Mouse (Mus musculus) retina, adult 2 months (tissue): Measurements from ENCODE around the gene Unc93b1.

ENCODE experiments used
- DNase-seq: peaks from one replicate; pipeline ENCODE4 v3.0.0-alpha.2; 2012; ENCODE audit warnings: low read depth, low spot score

The Unc93b1 gene

DNA sequence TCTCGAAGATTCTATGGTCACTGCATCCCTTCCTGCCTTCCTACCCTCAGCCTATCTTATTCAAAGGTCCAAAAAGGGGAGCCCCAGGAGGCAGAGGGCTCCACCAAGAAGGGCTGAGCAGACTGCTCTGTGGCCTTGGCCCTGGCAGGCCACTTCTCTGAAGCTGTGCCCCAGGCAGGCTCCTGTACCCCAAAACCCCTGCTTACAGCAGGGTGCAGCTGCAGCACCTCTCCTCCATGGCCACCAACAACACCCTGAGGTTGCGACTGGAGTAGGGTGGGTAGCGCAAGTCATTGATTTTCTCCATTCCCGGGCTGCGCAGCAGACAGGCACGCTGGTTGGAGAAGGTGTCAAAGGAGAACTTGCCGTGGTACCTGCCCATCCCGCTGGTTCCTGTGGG is 21.3 kb upstream of the Unc93b1 start:
- DNase-seq, result no peak

DNA sequence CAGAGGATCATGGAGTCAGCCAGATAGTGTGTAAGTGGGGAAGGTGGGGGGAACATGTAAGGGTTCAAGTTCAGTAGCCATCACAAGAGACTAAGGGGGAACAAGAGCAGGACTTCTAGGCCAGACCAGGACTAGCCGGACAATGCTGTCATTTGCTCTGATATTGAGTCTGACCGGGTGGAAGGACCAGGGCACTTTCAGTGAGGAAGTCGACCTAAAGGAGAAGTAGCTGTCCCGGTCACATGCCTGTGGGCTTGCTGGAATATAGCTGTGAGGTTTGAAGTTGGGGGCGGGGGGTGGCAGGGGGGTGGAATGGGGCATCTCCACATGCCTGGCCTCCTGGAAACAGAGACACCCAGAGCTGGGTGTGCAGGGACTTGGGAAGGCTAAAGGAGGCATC is 20.5 kb upstream of the Unc93b1 start:
- no peak for DNase-seq

DNA sequence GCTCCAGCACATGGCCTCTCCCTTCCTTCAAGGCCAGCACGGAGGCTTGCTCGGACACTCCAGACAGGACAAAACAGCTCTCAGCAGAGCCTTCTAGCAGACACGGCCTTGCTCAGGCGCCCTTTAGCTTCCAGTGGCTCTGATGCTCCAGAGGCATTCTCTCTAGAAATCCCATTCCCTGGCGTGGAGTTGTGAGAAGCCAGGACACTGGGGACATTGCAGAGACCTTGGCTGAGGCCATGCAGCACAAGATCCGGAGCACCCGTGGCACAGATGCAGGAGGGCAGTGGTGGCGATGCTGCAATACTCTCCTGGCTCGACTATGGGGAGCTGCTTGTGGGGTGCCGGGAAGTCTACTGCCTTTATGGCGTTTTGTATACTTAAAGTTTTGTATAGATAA is 18.3 kb upstream of the Unc93b1 start:
- DNase-seq, result no peak

DNA sequence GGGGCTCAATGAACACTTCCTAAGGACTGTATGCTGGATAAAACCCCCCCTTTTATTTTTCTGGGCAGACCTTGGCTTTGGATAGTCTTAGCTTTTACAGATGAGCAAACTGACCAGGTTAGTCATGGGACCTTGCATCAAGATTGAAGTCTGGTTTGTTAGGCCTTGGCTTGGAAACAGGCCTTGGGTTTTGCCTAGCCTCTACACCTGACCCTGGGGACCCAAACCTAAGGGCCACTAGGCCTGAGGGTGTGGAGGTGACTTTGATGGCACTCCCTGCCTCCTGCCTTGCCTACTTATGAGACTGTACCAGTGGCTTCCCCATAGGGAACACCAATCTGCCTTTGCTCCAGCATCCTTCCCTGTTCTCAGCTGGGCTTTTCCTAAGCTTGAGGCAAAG is 15.1 kb upstream of the Unc93b1 start:
- DNase-seq, result no peak

DNA sequence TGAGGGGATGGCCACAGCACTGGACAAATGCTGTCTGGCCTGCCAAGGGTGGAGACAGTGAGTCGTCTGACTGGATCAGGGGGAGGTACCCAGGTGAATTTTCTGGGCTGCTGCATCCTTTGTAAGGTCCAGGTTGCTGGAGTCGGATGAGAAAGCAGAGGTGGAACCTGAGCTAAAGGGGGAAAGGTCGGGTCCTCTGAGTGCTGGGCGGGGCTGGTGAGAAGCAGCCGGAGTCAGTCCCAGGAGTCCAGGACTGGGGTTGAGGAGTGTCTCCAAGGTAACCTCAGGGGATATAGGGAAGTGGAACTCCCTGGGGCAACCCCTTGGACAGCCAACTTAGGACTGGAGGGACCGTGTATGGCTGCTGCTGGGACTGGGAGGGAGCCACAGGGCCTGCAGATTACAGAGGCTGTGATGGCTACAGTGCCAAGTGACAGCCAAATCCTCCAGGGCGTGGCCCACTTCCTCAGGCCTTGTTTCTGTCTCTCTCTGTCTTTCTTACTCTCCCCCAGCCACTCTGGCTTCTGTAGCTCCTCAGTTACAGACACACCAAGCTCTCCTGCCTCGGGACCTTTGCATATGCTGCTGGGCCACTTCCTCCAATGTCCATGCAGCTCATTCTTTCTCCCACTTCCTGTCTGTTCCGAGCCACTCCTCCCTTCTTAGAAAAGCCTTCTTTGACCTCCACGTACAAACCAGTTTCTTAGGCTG is 12.2 kb upstream of the Unc93b1 start:
- DNase-seq, result no peak

DNA sequence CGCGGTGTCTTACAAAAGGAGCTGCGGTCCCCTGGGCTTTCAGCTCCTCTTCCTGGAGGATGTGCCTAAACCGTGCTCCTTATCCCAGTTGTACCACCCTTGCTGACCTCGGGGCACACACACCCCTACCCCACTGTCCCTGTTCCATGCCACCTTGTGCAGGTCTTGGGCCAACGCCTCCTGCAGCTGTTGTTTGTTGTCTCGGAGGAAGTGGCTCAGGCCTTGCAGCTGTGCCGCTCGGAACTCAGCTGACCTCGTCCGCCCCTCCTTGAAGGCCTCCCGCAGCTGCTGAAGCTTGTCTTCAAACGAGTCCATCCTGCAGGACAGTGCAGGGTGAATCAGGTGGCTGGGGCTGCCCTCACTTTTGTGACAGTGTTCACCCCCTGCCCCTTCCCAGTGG is 11.4 kb upstream of the Unc93b1 start:
- DNase-seq, result no peak

DNA sequence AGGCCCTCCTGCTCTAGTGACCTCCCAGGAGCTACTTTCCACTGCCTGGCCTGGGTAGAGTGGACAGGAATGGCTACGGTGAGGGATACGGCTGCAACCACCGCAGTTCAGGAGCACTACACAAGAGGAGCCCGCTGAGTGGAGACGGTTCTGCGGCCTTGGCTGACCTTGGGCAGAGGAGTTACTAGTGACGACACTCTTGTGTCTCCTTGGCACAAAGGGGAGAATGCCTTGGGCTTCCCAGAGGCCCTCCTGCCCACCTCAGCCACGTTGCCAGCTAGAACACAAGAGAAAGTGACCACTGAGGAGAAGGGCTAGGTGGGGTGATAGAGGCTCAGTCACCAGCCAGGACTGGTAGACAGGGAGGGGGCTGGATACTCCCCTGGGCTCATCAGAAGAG is 10.8 kb upstream of the Unc93b1 start:
- DNase-seq, result no peak

DNA sequence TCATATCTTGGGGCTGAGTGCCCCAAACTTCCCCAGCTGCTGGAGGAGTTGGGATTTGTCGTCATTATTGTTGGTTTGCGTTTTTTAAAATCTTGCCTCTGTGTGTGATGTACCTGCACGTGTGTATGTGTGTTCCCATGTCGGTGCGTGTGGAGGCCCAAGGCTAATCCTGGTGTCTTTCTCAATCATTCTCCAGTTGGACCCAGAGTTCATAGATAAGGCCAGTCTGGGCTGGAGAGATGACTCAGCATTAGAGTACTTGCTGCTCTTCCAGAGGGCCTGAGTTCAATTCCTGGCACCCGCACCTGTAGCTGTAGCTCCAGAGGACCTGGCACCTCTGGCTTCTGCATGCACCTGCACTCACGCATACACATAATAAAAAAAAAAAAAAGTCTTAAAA is 10.1 kb upstream of the Unc93b1 start:
- DNase-seq, result no peak

DNA sequence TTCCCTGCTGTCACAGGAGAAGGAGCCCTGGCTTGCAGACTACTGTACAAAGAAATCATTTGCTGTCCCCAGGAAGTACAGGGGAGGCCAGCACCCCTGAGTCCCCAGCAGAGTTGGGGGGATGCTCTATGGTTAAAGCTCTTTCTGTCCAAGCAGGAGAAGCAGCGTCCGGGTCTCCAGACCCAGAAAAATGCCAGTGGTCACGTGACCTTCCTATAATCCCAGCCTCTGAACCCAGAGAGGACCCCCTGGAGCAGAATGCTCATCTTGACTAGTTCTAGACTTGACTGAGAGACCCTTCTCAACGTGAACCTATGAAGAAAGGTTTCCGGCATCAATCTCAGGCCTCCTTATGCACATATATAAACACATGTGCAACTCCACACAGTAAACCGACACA is 9.1 kb upstream of the Unc93b1 start:
- no peak for DNase-seq

DNA sequence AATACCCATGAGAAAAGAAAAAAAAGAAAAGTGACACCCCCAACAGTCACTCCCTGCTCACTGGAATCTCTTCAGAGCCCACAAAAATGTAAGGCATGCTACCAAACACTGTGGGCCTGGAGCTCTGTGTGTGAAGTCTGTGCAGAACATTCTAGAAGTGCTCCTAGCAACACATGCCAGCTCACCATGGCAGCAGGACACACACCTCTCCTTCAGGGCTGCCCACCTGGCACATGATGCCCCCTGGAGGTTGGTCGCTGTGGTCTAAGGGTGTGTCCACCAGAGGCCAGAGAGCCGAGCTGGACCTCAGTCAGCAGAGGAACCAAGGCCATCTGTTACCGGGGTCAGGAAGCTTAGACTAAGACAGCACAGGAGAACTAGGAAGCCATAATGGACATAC is 8.7 kb upstream of the Unc93b1 start:
- no peak for DNase-seq

DNA sequence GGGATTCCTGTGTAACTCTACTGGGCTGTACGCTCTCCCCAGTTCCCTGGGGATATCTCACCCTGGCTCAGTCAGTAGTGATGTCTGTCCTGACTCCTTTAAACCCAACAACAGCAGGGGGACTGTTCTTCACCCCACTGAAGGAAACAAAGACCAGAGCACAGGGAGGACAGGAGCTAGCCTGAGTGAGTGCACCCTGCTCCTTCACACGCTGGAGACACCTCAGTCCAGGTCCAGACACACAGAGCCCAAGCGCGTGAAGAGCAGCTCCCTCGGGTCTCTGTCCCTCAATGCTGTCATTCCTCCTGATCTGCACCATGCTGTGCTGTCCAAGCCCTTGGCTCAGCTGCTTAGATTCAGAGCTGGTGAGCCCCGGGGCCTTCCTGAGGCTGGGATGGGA is 8.3 kb upstream of the Unc93b1 start:
- DNase-seq, result no peak

DNA sequence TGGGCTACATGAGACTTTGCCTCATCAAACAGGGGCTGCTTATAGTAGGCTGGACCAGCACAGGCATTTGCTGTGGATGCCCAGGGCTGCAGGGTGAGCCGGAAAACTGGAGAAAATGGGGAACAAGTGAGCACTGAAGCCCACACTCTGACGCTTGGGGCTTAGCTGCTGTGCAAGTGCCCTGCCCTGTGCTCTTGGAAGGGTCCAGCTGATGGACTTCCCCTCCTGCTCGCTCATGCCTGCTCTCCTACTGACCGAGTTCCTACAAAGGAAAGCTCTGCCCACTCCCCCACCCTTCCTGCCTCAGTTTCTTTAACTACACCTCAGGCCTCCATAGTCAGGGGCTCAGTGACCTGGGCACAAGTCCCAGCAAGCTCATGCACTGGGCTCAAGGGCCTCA is 7.0 kb upstream of the Unc93b1 start:
- no peak for DNase-seq

DNA sequence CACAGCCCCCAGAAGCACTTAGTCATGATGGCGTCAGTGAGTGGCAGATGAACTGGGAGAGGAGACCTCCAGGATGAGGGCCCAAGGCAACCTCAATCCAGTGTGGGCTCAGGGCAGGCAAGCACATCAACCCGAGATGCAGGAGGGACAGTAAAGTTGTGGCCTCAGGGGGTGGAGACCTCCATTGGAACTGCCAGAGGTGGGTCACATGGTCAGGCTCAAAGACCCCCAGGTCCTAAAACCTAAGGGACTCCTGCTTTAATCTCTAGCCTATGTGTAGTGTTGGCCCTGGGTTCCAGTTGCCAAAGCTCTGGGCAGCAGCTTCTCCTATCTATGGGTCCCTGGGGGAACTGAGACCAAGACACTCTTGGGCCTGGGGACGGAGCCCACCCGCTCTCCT is 6.2 kb upstream of the Unc93b1 start:
- DNase-seq, result no peak

DNA sequence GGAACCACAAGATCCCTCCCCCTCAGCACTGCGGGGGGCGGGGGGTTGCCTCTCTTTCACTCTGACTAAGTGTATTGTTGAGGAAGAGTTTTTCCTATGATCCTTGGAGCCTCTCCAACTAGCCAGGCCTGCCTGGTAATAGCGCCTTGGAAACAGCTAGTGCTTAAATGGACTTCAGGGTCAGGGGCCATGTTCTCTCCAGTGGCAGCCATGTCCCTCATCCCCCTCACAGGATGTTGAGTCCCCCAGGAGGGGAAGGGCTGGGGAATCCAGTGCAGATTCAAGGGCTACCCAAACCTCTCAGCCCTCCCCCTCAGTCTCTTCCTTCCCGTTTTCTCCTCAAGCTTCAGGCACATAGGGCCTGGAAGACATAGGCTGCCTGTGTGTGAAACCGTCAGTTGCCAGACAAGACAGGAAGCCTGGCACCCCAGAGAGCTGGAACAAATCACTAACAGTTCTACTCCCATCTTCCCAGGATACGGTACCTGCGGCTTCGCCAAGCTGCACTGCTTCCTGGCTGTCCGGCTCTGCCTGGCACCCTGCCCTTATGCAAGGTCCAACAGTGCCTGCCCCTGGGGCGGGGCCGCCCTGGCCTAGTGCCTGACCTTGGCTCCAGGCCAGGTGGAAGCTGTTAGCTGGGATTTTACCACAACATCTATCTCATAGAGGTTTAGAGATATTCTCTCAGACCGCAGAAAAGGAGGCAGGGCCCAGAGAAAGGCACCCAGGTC is 5.6 kb upstream of the Unc93b1 start, which contains the start of gene Aldh3b1:
TSS of gene Aldh3b1 (minus strand) at position 598 of the 731 bp plus-strand sequence.
- no peak for DNase-seq

DNA sequence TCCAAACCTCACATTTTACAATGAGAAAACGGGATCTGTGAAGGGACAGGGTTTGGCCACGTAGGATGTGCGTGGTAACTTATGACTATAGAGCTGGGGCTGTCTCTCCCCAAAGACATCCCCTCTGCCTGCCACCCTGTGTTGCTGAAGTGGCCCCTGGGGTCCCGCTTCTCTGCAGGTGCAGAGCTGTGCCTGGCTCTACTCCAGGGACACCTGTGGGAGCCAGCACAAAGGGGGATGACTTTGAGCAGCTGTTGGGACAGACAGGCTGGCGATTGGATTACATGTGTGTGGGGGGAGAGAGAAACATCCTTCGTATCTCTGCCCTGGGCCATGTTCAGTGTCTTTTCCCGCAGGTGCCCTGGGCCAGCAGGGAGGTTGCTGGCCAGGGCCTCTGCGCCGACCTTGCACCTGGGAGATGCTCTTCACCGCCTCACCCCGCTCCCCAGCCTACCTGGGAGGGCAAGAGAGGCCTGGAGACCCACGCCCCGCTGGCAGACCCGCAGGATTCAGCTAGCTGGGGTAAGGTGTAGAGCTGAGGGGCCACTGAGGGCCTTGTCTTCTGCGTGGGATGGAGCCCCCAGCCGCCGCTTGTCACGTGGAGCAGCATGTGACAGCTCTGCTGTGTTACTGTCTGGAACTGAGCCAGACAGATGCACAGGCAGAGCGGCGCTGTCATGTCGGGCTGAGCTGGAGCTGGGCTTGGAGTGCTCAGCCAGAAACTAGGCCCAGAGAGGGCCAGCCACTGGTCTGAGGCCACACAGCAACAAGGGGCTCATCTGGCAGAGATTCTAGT is 4.5 kb upstream of the Unc93b1 start:
- DNase-seq, result no peak

DNA sequence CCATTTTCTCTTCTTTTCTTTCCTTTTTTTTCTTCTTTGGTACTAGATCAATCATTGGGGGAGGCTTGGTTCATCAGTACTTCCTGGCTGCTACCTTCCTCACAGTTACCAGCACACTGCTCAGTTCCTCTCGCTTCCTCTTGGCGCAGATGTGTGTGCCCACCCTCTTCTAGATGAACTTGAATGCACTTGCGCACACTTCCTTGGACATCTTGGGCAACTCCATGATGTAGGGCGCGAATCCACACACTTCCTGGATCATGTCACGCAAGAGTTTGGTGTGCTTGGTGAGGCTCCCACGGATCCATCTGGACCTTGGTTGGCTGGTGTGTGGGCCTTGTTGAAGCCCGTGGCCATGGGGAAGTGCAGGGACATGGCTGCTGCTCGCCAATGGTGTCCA is 3.3 kb upstream of the Unc93b1 start:
- DNase-seq, result no peak

DNA sequence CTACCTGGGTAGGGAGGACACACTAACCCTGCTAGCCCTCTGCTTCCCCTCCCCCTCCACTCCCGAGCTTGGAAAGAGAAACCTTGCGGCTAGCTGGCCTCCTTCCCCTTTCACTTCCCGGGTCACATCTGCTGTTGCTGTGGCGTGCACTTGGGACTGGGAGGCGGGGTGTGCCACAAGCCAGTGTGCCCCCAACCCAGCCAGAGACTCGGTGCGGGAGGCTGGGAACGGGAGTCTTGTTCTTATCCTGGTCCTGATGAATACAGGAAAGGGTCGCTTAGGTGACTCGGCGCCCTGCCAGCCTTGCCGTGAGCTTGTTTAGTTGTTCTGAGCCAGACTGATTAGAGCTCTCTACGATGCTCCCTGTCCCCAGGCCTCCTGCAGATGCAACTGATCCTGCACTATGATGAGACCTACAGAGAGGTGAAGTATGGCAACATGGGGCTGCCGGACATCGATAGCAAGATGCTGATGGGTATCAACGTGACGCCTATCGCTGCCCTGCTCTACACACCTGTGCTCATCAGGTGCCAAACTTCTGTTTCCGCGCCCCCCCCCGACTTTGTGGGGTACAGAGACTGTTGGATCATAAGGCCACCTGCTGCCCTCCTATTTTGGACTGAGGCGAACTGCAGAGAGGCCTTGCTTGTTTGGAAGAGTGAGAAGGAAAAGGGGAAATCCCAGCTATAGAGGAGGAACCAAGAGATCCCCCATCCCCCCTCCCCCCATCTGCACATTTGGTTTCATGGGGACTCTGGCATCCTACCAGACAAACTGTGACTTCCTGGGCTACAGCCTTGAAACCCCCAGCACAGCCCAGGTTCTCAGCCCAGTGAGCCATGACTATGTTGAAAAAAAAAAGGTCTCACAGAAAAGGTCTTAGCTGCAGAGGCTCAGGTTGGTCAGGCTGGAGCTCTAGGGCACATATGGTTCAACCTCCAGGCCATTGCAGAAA is 1.2 kb downstream of the Unc93b1 start:
- no peak for DNase-seq

DNA sequence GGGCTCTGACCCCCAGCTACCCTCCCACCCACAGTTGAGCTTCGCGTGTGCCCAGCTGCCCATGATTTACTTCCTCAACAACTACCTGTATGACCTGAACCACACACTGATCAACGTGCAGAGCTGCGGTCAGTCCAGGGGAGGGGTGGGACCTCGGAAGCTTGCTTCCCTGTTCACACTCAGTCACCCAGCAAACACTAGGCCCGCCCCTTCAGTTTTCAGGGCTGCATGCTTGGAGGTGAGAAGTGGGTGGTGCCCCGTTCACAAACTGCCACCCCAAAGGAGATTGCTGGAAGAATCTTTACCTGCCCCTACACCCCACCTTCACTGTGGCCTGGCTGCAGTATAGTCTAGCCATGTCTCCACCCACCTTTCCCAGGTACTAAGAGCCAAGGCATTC is 7.3 kb downstream of the Unc93b1 start:
- DNase-seq, result no peak

DNA sequence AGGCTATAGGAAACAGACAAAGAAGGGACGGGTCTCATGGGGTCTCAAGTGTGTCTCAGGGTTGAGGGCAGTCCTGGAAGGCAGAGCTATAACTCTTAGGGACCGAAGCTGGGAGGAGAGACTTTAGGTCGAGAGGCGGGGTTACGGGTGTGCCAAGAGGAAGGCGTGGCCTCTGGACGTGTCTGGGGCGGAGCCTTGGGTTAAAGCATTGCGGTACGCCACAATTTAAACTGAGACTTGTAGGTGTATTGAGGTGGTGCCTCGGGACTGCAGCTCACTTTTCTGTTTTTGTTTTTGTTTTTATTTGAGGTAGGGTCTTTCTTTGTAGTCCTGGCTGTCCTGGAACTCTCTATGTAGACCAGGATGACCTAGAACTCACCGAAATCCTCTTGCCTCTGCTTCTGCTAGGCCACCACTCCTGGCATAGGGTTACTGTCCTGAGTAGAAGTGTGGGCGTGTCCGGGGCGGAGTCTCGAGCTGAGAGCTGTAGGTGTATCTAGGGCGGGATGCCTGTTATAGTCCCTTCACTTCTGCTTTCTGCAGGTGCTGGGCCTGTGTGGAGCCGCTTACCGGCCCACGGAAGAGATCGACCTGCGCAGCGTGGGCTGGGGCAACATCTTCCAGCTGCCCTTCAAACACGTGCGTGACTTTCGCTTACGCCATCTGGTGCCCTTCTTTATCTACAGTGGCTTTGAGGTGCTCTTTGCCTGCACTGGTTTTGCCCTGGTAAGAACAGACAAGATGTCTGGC is 8.2 kb downstream of the Unc93b1 start:
- no peak for DNase-seq

DNA sequence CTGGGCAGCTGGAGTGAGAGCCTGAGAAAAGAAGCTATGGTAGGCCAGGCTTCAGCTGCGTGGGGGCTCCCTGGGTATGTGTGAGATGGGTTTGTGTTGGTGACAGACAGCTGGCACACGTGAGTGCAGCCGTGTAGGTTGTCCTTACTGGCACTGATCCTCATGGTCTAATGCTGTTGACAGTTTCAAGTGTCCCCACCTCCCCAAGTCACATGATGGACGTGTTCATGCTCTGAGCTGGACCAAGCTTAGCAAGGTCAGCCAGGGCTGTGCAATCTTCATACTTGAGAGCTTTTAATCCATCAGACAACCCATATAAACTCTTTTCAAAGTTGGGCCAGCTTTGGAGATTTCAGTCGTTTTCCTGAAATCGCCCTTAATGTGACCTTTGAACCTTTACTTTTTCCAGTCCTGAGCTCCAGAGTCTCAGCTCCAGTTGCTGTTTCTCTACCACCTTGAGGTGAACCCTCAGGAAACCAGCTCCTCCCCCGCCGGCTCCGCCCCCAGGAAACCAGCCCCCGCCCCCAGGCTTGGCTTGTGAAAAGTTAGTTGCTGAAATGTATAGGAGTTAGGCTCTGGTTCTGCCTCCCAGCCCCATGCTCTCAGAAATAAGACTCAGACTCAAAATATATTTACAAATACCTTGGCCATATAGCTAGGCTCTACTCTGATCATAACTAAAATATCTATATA is 11.0 kb downstream of the Unc93b1 start:
- no peak for DNase-seq
